Mouse (Mus musculus): ENCODE measurements around the gene Nsg2. TPM values are rescaled to one million over a fixed set of nuclear protein-coding genes. Genes with fewer than 3 reads are reported as not detected.
A peak's percentile ranks its signal among the peaks of the same experiment; 100 is the strongest.

Gene Nsg2
- polyA plus RNA-seq, 1 experiment from 2014 or later, result 12.0 TPM

GRCm38 (mm10) chr11:32061020-32061419 lies 60.8 kb downstream of the Nsg2 start:
- Histone ChIP-seq H3K36me3 (no peaks in the 10 kb centered on the region), H3K4me2 (replicated peaks) (no peak overlapping the region), H3K4me1 (replicated peaks) (no peaks in the 10 kb centered on the region), H3K9me3 (no peaks in the 10 kb centered on the region), H3K9ac (no peak overlapping the region), H3K27ac (no peak overlapping the region), H3K4me3 (replicated peaks) (no peak overlapping the region), H3K27me3 (replicated peaks) (no peaks in the 10 kb centered on the region)
- ATAC-seq, result no peak
- 65% methylated on average over 2 of the region's 2 CpGs for WGBS

GRCm38 (mm10) chr11:32061874-32062273 lies 61.6 kb downstream of the Nsg2 start:
- Histone ChIP-seq H3K9me3 (no peaks in the 10 kb centered on the region), H3K4me2 (replicated peaks) (no peak overlapping the region), H3K9ac (no peak overlapping the region), H3K4me3 (replicated peaks) (no peak overlapping the region), H3K4me1 (replicated peaks) (no peaks in the 10 kb centered on the region), H3K36me3 (no peaks in the 10 kb centered on the region), H3K27me3 (replicated peaks) (no peaks in the 10 kb centered on the region), H3K27ac (no peak overlapping the region)
- WGBS, result 92% methylated on average over 10 of the region's 10 CpGs
- ATAC-seq, result no peak

GRCm38 (mm10) chr11:32063775-32064510 lies 63.7 kb downstream of the Nsg2 start:
- WGBS, result 29% methylated on average over 10 of the region's 10 CpGs
- Histone ChIP-seq H3K27ac (no peak overlapping the region), H3K9me3 (no peaks in the 10 kb centered on the region), H3K9ac (no peak overlapping the region), H3K4me3 (replicated peaks) (no peak overlapping the region), H3K4me1 (replicated peaks) (no peaks in the 10 kb centered on the region), H3K36me3 (no peaks in the 10 kb centered on the region), H3K4me2 (replicated peaks) (no peak overlapping the region), H3K27me3 (replicated peaks) (no peaks in the 10 kb centered on the region)
- ATAC-seq, result no peak

- no peaks in the 10 kb centered on the region for H3K4me1 ChIP-seq (replicated peaks)
- no peaks in the 10 kb centered on the region for H3K9me3 ChIP-seq
- H3K9ac ChIP-seq, result no peak overlapping the region
- H3K36me3 ChIP-seq, result no peaks in the 10 kb centered on the region
- H3K27me3 ChIP-seq (replicated peaks), result no peaks in the 10 kb centered on the region
- H3K4me2 ChIP-seq (replicated peaks), result no peak overlapping the region
- no peak for ATAC-seq
- WGBS, result 36% methylated on average over 5 of the region's 5 CpGs
- H3K4me3 ChIP-seq (replicated peaks), result no peak overlapping the region
- no peak overlapping the region for H3K27ac ChIP-seq
Measured at GRCm38 (mm10) chr11:32064511-32064862, 64.2 kb downstream of the Nsg2 start.

- Histone ChIP-seq H3K4me3 (replicated peaks) (no peak overlapping the region), H3K9ac (no peak overlapping the region), H3K27me3 (replicated peaks) (no peaks in the 10 kb centered on the region), H3K4me2 (replicated peaks) (no peak overlapping the region), H3K4me1 (replicated peaks) (no peaks in the 10 kb centered on the region), H3K27ac (no peak overlapping the region), H3K9me3 (no peaks in the 10 kb centered on the region), H3K36me3 (no peaks in the 10 kb centered on the region)
- WGBS, result 61% methylated on average over 12 of the region's 12 CpGs
- no peak for ATAC-seq
Measured at GRCm38 (mm10) chr11:32068736-32069490, 68.7 kb downstream of the Nsg2 start.

- peaks cover 3% of the 10 kb centered on the region; the same call in 1 of the 2 replicates for H3K4me1 ChIP-seq (replicated peaks)
- WGBS, result 47% methylated on average over 2 of the region's 2 CpGs
- H3K36me3 ChIP-seq, result no peaks in the 10 kb centered on the region
- H3K4me2 ChIP-seq (replicated peaks), result no peak overlapping the region
- no peaks in the 10 kb centered on the region for H3K9me3 ChIP-seq
- peak; percentile 61 for ATAC-seq
- H3K27ac ChIP-seq, result no peak overlapping the region
- no peaks in the 10 kb centered on the region for H3K27me3 ChIP-seq (replicated peaks)
- H3K9ac ChIP-seq, result no peak overlapping the region
- H3K4me3 ChIP-seq (replicated peaks), result no peak overlapping the region
Measured at GRCm38 (mm10) chr11:32075163-32075562, 74.9 kb downstream of the Nsg2 start.

GRCm38 (mm10) chr11:32083462-32083861 lies 83.2 kb downstream of the Nsg2 start:
- no peak overlapping the region for H3K9ac ChIP-seq
- WGBS, result 55% methylated on average over 3 of the region's 3 CpGs
- no peaks in the 10 kb centered on the region for H3K4me1 ChIP-seq (replicated peaks)
- H3K9me3 ChIP-seq, result no peaks in the 10 kb centered on the region
- no peak overlapping the region for H3K27ac ChIP-seq
- no peak overlapping the region for H3K4me3 ChIP-seq (replicated peaks)
- no peaks in the 10 kb centered on the region for H3K36me3 ChIP-seq
- H3K4me2 ChIP-seq (replicated peaks), result no peak overlapping the region
- H3K27me3 ChIP-seq (replicated peaks), result no peaks in the 10 kb centered on the region
- ATAC-seq, result no peak

GRCm38 (mm10) chr11:32086525-32086924 lies 86.3 kb downstream of the Nsg2 start:
- Histone ChIP-seq H3K4me2 (replicated peaks) (no peak overlapping the region), H3K4me3 (replicated peaks) (no peak overlapping the region), H3K4me1 (replicated peaks) (no peaks in the 10 kb centered on the region), H3K27ac (no peak overlapping the region), H3K9me3 (no peaks in the 10 kb centered on the region), H3K36me3 (no peaks in the 10 kb centered on the region), H3K27me3 (replicated peaks) (no peaks in the 10 kb centered on the region), H3K9ac (no peak overlapping the region)
- 90% methylated on average over 1 of the region's 1 CpGs for WGBS
- ATAC-seq, result no peak

- 24% methylated on average over 2 of the region's 2 CpGs for WGBS
- no peaks in the 10 kb centered on the region for H3K27me3 ChIP-seq (replicated peaks)
- ATAC-seq, result no peak
- no peak overlapping the region for H3K27ac ChIP-seq
- H3K9me3 ChIP-seq, result no peaks in the 10 kb centered on the region
- no peak overlapping the region for H3K9ac ChIP-seq
- no peak overlapping the region for H3K4me2 ChIP-seq (replicated peaks)
- no peaks in the 10 kb centered on the region for H3K4me1 ChIP-seq (replicated peaks)
- H3K4me3 ChIP-seq (replicated peaks), result no peak overlapping the region
- no peaks in the 10 kb centered on the region for H3K36me3 ChIP-seq
Measured at GRCm38 (mm10) chr11:32087376-32087775, 87.1 kb downstream of the Nsg2 start.

- no peaks in the 10 kb centered on the region for H3K9me3 ChIP-seq
- 82% methylated on average over 9 of the region's 9 CpGs for WGBS
- H3K4me2 ChIP-seq (replicated peaks), result no peak overlapping the region
- ATAC-seq, result no peak
- H3K27me3 ChIP-seq (replicated peaks), result no peaks in the 10 kb centered on the region
- no peak overlapping the region for H3K9ac ChIP-seq
- H3K27ac ChIP-seq, result no peak overlapping the region
- no peak overlapping the region for H3K4me3 ChIP-seq (replicated peaks)
- no peaks in the 10 kb centered on the region for H3K4me1 ChIP-seq (replicated peaks)
- H3K36me3 ChIP-seq, result no peaks in the 10 kb centered on the region
Measured at GRCm38 (mm10) chr11:32087779-32088442, 87.6 kb downstream of the Nsg2 start.

GRCm38 (mm10) chr11:32095793-32096192 lies 95.5 kb downstream of the Nsg2 start:
- H3K9ac ChIP-seq, result no peak overlapping the region
- H3K27me3 ChIP-seq (replicated peaks), result no peaks in the 10 kb centered on the region
- H3K4me1 ChIP-seq (replicated peaks), result peaks cover under 1% of the 10 kb centered on the region; the same call in 1 of the 2 replicates
- no peak for ATAC-seq
- H3K36me3 ChIP-seq, result no peaks in the 10 kb centered on the region
- H3K4me3 ChIP-seq (replicated peaks), result no peak overlapping the region
- H3K4me2 ChIP-seq (replicated peaks), result no peak overlapping the region
- no peaks in the 10 kb centered on the region for H3K9me3 ChIP-seq
- 80% methylated on average over 4 of the region's 4 CpGs for WGBS
- no peak overlapping the region for H3K27ac ChIP-seq

- ATAC-seq, result no peak
- no peak overlapping the region for H3K27ac ChIP-seq
- no peaks in the 10 kb centered on the region for H3K9me3 ChIP-seq
Measured at GRCm38 (mm10) chr11:32096346-32096745, 96.1 kb downstream of the Nsg2 start.

More at GRCm38 (mm10) chr11:32096346-32096745, 96.1 kb downstream of the Nsg2 start:
- Histone ChIP-seq H3K36me3 (no peaks in the 10 kb centered on the region), H3K4me2 (replicated peaks) (no peak overlapping the region), H3K4me3 (replicated peaks) (no peak overlapping the region), H3K4me1 (replicated peaks) (peaks cover 4% of the 10 kb centered on the region; the same call in 1 of the 2 replicates), H3K27me3 (replicated peaks) (no peaks in the 10 kb centered on the region), H3K9ac (no peak overlapping the region)
- WGBS, result 91% methylated on average over 6 of the region's 6 CpGs
